Mouse (Mus musculus) CH12F3 (cell line): Measurements from ENCODE around the gene Prkce.

ENCODE experiments used
- in situ Hi-C: fragments of 300-500 bp; cut with MboI; formaldehyde crosslinking; loops from 2 replicates; pipeline ENCODE4 v1.14.3; 2020; ENCODE audit warnings: low sequenced_read_pairs

Prkce gene

GRCm38 (mm10) chr17:86250406-86250905, 82.9 kb downstream of the Prkce start:
- in situ Hi-C loops: no loop called here

GRCm38 (mm10) chr17:86253884-86254283, 86.3 kb downstream of the Prkce start:
- in situ Hi-C loops: no loop called here

DNA sequence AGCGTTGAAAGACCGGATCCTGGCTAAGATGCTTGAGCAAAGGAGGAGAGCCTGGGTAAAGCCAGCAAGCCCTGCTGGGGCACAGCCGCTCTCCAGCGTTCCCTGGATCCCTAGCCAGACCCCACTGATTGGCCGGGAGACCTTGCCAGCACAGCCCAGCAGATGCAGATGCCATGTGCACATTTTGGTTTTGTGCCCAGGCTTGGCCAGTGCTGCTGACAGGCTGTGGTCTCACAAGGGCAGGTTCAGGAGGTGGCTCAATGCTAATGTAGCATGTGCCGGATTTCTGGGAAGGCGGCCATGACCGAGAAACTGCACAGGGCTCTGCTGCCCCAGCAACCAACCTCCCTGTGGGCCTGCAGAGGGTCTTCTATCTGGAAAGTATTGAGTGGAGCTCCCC, 86.7 kb downstream of the Prkce start:
- in situ Hi-C loops: no loop called here

DNA sequence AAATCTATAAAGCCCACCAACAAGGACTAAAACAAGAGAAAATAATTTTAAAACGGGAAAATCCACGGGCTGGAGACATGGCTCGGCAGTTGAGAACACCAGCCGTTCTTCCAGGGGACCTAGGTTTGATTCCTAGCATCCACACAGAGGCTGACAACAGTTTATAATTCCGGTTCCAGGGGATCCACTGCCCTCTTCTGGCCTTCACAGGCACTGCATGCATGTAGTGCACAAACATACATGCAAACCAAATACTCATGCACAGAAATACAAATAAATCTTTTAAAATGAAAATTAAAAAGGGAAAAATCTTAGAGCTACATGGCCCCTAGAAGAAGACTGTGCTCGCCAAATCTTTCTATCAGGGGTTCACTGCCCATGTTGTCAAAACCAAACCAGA, 87.4 kb downstream of the Prkce start:
- in situ Hi-C loops: no loop called here

DNA sequence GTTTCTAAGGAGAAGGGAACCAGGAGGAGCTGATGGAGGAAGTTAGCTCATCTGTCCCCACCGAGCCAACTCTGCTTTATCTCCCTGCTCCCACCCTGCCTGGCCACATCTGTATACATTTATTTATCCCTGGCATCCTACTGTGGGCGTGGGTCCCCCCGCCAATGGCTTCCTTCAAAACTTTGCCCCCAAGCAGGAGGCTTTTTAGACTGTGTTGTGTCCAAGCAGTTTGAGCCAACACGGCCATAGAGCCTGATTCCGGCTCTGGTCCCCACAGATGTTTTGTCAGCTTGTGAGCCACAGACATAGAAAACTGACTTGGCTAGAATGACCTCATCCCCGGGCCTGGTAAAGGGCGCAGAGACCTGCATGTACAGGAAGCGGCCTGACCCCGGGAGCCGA, 89.1 kb downstream of the Prkce start:
- in situ Hi-C loops: no loop called here

DNA sequence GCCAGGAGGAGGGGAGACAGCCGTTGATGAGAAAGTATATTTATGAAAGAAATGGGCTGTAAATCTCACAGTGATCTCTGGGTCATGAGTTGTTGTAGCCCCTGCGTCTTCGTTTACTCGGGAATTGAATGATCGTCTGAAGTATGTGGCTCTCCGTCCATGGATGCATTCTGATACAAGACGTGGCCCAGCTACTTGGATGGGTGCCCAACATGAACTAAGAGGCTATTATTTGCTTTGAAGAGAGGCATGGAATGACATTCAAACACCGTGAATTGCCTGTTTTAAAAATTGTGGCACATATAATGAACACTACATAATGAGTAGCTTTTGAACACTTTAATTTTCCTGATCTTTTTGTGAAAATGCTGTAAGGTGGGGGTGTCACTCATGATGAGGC, 93.5 kb downstream of the Prkce start:
- in situ Hi-C loops: no loop called here

DNA sequence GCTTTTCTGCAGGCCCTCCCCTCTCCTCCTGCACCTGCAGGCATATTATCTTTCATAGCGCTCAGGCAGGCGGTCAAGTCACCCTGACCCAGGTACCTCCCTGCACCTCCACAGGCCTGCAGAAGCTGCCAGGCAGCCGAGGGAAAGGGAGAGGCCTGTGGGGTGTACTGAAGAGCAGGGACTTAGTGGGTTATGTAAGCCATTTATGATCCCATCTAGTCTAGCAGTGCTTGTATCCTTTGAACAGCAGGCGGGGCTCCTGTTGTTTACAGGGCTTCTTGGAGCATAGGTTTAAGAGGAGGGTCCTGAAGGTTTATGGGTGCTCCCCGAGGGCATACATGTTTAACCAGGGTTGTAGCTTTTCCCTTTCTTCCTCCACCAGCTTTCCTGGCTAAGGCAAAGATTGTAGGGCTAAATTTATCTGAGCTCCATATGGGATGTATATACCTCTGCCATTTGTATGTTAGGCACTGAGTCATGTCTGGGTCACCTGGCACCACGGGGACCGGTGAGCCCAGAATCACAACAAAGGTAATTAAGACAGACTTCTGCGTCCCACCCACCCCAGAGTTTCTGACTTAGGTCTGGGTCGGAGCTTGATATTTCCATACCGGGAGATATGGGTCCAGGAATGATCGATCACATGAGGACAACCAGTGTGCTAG, 96.5 kb downstream of the Prkce start:
- in situ Hi-C loops: no loop called here

GRCm38 (mm10) chr17:86266051-86266450, 98.5 kb downstream of the Prkce start:
- in situ Hi-C loops: no loop called here

GRCm38 (mm10) chr17:86267126-86267760, 99.7 kb downstream of the Prkce start:
- in situ Hi-C loops: no loop called here

DNA sequence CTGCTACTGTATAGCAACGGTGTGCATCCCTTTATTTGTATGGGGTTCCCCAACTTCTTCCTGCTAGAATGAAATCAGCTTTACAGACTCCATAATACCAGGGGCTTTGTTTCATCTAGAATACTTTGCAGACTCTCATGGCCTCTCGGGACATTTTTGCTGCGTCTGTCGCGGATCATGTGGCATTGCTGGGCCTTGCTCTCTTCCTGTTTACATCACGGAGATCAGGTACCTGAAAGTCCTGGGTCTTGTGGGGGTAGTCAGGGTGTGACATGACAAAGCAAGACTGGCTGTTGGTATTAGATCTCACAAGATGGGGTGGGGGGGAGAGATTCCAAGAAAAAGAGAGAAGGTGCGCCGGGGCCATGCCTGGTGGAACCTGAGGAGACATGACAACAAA, 102.1 kb downstream of the Prkce start:
- in situ Hi-C loops: no loop called here

GRCm38 (mm10) chr17:86270523-86270922, 102.9 kb downstream of the Prkce start:
- in situ Hi-C loops: no loop called here

DNA sequence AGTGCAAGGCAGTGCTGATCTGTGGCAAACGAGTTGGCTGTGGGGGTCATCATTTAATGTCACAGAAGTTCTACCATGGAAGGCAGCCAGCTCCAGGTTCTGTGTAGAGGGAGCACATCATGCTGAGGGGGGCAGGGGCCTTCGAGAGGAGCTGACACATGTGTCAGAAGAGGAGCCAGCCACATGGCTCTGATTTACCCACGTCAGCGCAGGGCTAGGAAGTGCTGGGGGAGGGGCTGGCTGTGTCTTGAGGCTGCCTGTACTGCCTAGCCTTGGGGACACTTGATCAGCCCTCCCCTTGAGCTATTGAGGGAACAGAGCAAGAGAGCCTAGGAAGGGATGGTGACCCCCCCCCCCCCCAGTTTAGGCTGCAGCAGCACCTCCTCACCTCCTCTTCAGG, 103.7 kb downstream of the Prkce start:
- in situ Hi-C loops: no loop called here

GRCm38 (mm10) chr17:86272961-86273360, 105.4 kb downstream of the Prkce start:
- in situ Hi-C loops: no loop called here

GRCm38 (mm10) chr17:86273566-86274349, 106.2 kb downstream of the Prkce start:
- in situ Hi-C loops: no loop called here

GRCm38 (mm10) chr17:86274350-86274744, 106.8 kb downstream of the Prkce start:
- in situ Hi-C loops: no loop called here

DNA sequence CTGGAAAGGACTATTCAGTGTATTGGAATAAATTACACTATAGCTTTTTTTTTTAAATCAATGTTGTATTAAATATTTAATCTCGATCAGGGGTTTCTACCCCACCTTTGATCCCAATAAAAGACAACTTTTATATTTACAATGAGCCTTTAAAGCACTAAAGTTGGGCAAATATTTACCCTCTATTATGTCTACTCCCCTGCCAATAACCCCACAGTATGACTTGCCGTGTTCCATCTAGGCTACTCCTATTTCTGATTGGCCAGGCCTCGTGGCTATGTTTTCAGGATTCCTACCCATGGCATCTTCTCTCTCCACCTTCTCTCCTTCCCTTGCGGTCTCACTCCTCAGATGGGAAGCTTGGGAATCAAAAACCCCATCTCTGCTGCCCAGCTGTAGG, 108.8 kb downstream of the Prkce start:
- in situ Hi-C loops: no loop called here

- in situ Hi-C loops: no loop called here
Observed at GRCm38 (mm10) chr17:86277032-86277798, 109.6 kb downstream of the Prkce start.

- in situ Hi-C loops: no loop called here
Observed at GRCm38 (mm10) chr17:86277999-86278526, 110.5 kb downstream of the Prkce start.

GRCm38 (mm10) chr17:86279751-86280150, 112.2 kb downstream of the Prkce start:
- in situ Hi-C loops: no loop called here

GRCm38 (mm10) chr17:86283741-86284140, 116.2 kb downstream of the Prkce start:
- in situ Hi-C loops: no loop called here

DNA sequence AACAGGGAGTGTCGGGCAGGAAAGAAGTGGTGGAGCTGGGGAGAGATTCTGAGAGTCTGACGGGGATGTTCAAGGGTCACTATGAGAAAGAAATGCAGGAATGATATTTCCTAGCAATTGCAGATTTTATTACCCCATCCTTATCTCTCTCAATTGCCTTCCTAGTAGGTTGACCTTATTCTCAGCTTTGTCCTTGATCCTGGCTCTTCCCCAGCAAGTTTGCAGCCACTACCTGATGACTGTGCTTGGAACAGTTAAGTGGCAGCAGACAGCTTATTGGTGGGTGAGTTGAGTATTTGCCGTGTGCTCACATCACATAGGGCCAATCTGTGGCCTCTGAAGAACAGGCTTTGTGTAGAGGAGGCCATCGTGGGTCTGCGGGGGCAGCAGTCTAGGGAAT, 117.5 kb downstream of the Prkce start:
- in situ Hi-C loops: no loop called here
